Mouse (Mus musculus): Measurements from ENCODE around the gene Ttbk2.

- TF ChIP-seq FLI1 (IDR thresholded peaks at IDR 0.05; ENCODE audit: low read length) (no peak), GATA1 (IDR thresholded peaks at IDR 0.05; ENCODE audit: borderline replicate concordance, low read length) (no peak)
Measured at GRCm38 (mm10) chr2:120748041-120748440, 102.4 kb downstream of the Ttbk2 start.
